Mouse (Mus musculus) heart, postnatal 0 days (tissue): Measurements from ENCODE around the gene Trak1. TPM values are rescaled to one million over a fixed set of nuclear protein-coding genes. Genes with fewer than 3 reads are reported as not detected.

Experiments used
- ATAC-seq: fragments of 200-750 bp; cut with Nextera tagmentation; 2 replicates; pipeline ENCODE4 v1.8.0; 2017; ENCODE audit warnings: low read depth, moderate number of reproducible peaks, moderate library complexity; ENCODE audit not compliant: insufficient read depth
- DNase-seq: peaks from one replicate; pipeline ENCODE4 v3.0.0-alpha.2; 2016; ENCODE audit warnings: low spot score
- H3K27ac ChIP-seq: fragments of 300-500 bp; sonication (generic); 2 replicates; pipeline ENCODE4 v1.5.1; 2014; ENCODE audit warnings: low read depth, mild to moderate bottlenecking
- H3K27me3 ChIP-seq: fragments of 300-500 bp; sonication (generic); 2 replicates; pipeline ENCODE4 v1.6.1; 2014; ENCODE audit warnings: low read length, mixed read lengths; ENCODE audit not compliant: control insufficient read depth, insufficient read depth
- H3K36me3 ChIP-seq: fragments of 300-500 bp; sonication (generic); replicated peaks from 2 replicates; pipeline ENCODE4 v1.6.1; 2014; ENCODE audit warnings: low read length, mixed read lengths; ENCODE audit not compliant: control insufficient read depth, insufficient read depth
- H3K4me1 ChIP-seq: fragments of 300-500 bp; sonication (generic); 2 replicates; pipeline ENCODE4 v1.6.1; 2014; ENCODE audit warnings: antibody characterized with exemption; ENCODE audit not compliant: control insufficient read depth, insufficient read depth
- H3K4me2 ChIP-seq: fragments of 300-500 bp; sonication (generic); 2 replicates; pipeline ENCODE4 v1.6.1; 2014; ENCODE audit warnings: low read depth, mild to moderate bottlenecking, low read length, moderate library complexity
- H3K4me3 ChIP-seq: fragments of 300-500 bp; sonication (generic); 2 replicates; pipeline ENCODE4 v1.5.1; 2014; ENCODE audit warnings: low read depth, low read length
- H3K9ac ChIP-seq: fragments of 300-500 bp; sonication (generic); replicated peaks from 2 replicates; pipeline ENCODE4 v1.6.1; 2014; ENCODE audit warnings: low read depth, low read length, mixed read lengths
- H3K9me3 ChIP-seq: fragments of 300-500 bp; sonication (generic); replicated peaks from 2 replicates; pipeline ENCODE4 v1.6.1; 2016; ENCODE audit warnings: low read length; ENCODE audit not compliant: control insufficient read depth
- CTCF ChIP-seq: IDR thresholded peaks from 2 replicates; pipeline ENCODE4 v1.5.1; 2016; ENCODE audit warnings: antibody characterized with exemption, control low read depth, low read depth
- EP300 ChIP-seq: IDR thresholded peaks from 2 replicates; pipeline ENCODE4 v1.6.1; 2016; ENCODE audit warnings: antibody characterized with exemption, low read depth
- WGBS: fragments of 180-500 bp; shearing (Covaris S2); extraction: QIAGEN DNeasy Blood & Tissue Kit; methylation state at CpG from one replicate; pipeline ENCODE4 v1.1.7; 2014; 5-methylcytosine and 5-hydroxymethylcytosine counted together
- polyA plus RNA-seq: library from polyadenylated mRNA; unstranded; fragments of >200 nt; fragmentation: Nextera tagmentation; extraction: Ambion mirVana; gene quantifications from 2 replicates; pipeline ENCODE4 v1.2.1, GENCODE M21; 2015
- total RNA-seq: library from RNA; depleted of rRNA; stranded (reverse); fragments of >200 nt; gene quantifications from 2 replicates; pipeline ENCODE4 v1.2.3, GENCODE M21; 2014; ENCODE audit warnings: low replicate concordance

Gene Trak1
- total and polyA plus RNA-seq, 2 experiments from 2014 or later, result 59.3 to 113 TPM

DNA sequence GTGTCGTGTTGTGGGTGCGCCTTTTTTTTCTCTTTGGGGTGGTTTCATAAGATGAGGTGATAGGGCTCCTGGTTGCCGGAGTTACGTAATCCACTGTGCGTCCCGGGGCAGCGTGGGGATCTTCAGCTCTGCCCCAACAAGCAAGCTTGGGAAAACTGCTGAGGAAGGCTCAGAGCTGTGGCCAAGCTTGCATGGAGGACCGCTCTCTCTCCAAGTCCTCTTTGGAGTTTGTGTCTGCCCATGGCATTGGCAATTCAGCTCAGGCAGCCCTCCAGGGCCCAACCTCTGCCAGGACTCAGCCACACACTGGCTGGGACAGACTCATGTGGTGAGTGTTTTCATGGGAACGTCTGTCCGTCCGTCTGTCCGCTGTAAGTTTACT, 69.6 kb downstream of the Trak1 start:
- peaks cover 30% of the 10 kb centered on the region for H3K36me3 ChIP-seq
- 66% methylated on average over 12 of the region's 12 CpGs for WGBS
- TF ChIP-seq EP300 (no peak), CTCF (no peak)
- peak overlapping the region; percentile 72 for H3K27ac ChIP-seq
- H3K4me3 ChIP-seq, result no peak overlapping the region
- H3K9me3 ChIP-seq, result no peaks in the 10 kb centered on the region
- DNase-seq (no peak), ATAC-seq (no peak)
- H3K4me2 ChIP-seq, result no peak overlapping the region
- no peaks in the 10 kb centered on the region for H3K27me3 ChIP-seq
- H3K4me1 ChIP-seq, result peaks cover 43% of the 10 kb centered on the region
- no peak overlapping the region; the same call in 1 of the 2 replicates for H3K9ac ChIP-seq

DNA sequence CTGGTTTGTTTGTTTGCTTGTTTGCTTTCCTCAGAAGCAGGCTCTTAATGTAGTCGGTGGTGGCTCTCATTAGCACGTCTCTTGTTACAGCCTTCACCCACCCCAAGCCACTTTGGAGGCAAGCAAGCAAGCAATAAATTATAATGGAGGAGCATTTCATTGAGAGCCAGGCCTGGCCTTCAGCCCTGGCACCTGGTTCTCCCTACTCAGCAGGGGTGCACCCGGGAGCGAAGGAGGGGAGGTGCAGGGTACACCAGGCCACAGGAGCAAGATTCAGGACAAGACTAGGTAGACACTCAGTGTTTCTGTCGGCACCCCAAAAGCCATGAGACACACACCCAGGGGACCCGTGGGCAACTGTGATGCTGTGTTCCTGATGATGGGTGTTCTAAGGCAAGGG, 72.3 kb downstream of the Trak1 start:
- H3K27me3 ChIP-seq, result no peaks in the 10 kb centered on the region
- H3K4me1 ChIP-seq, result peaks cover 63% of the 10 kb centered on the region
- no peaks in the 10 kb centered on the region for H3K9me3 ChIP-seq
- H3K9ac ChIP-seq, result no peak overlapping the region
- H3K4me2 ChIP-seq, result no peak overlapping the region
- DNase-seq, result peak; percentile 1
- H3K36me3 ChIP-seq, result peaks cover 16% of the 10 kb centered on the region
- 84% methylated on average over 6 of the region's 6 CpGs for WGBS
- no peak overlapping the region; the same call in 1 of the 2 replicates for H3K27ac ChIP-seq
- no peak for ATAC-seq
- no peak overlapping the region for H3K4me3 ChIP-seq
- TF ChIP-seq CTCF (no peak), EP300 (no peak)

DNA sequence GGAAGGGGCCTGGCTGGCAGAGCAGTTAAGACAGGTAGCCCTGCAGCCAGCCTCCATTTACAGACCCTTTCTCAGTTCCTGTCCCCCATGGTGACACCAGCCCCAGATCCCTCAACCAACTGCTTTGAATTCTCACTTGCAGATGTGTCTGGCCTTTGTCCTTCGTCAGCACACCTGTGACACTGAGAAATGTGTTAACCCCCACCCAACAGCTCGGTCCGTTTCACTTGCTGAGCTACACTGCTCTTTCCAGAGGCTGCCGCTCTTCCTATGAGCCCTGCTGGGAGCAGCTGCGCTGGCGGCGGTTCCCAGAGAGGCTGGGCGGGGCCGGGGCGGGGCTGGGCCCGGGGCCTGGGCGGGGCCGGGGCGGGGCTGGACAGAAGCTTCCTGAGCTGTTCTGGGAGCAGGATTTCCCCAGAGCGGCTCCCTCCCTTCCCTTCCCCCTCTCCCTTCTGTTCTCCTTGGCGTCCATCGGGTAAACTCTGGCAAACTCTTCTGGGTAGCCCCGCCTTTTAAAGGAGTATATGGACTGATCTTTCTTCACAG, 74.1 kb downstream of the Trak1 start:
- H3K4me3 ChIP-seq, result peak overlapping the region; percentile 35
- peak overlapping the region; percentile 94 for H3K27ac ChIP-seq
- H3K4me1 ChIP-seq, result peaks cover 53% of the 10 kb centered on the region
- ATAC-seq (peak; percentile 92), DNase-seq (peak; percentile 95)
- H3K36me3 ChIP-seq, result peaks cover 6% of the 10 kb centered on the region; the same call in 1 of the 2 replicates
- H3K4me2 ChIP-seq, result peak overlapping the region; percentile 63
- WGBS, result 3% methylated on average over 18 of the region's 18 CpGs
- no peak; the same call in none of the 2 replicates for TF ChIP-seq EP300
- no peak for TF ChIP-seq CTCF
- H3K27me3 ChIP-seq, result no peaks in the 10 kb centered on the region
- H3K9ac ChIP-seq, result peak overlapping the region; percentile 57; the same call in 1 of the 2 replicates
- H3K9me3 ChIP-seq, result no peaks in the 10 kb centered on the region

DNA sequence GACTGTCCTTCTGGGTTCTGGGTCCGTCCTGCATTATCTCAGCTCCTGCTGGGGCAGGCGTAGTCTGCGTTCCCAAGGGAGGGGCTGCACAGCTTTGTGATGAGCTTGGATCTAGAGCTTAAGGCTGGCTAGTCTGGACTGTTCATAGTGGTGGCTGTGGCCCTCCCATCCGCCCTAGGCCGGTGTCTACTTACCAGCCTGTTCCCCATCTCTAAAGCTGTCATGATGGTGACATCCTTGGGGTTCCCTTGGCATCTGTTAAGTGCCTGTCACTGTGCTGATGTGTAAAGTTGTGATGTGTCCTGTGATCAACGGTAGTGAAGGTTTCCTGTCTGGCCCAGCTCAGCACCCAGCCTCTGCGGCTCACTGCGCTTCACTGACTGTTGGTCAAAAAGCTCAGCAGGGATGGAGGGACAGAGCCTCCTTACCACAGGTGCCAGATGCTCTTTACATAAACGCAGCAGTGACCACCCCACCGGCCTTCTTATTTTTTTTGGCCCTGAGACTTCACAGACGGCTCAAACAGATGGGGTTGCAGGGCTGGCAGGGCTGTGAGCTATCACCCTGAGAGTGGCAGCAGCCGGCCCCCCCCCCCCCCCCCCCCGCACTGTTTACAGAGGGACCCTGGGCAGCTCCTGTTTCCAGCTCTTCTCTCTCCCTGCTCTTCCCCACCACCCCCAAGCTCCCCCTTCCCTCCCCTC, 74.8 kb downstream of the Trak1 start:
- Histone ChIP-seq H3K27ac (peak overlapping the region; percentile 94), H3K4me2 (peak overlapping the region; percentile 63), H3K9ac (0 out of 2 replicates have a peak overlapping the region, but pooled peaks have one; percentile 32), H3K9me3 (no peaks in the 10 kb centered on the region), H3K4me3 (peak overlapping the region; percentile 35), H3K4me1 (peaks cover 46% of the 10 kb centered on the region), H3K27me3 (no peaks in the 10 kb centered on the region), H3K36me3 (no peaks in the 10 kb centered on the region; the same call in 1 of the 2 replicates)
- DNase-seq (no peak), ATAC-seq (peak; percentile 54)
- no peak for TF ChIP-seq CTCF
- TF ChIP-seq EP300, result no peak; the same call in 1 of the 2 replicates
- 10% methylated on average over 11 of the region's 13 CpGs for WGBS

DNA sequence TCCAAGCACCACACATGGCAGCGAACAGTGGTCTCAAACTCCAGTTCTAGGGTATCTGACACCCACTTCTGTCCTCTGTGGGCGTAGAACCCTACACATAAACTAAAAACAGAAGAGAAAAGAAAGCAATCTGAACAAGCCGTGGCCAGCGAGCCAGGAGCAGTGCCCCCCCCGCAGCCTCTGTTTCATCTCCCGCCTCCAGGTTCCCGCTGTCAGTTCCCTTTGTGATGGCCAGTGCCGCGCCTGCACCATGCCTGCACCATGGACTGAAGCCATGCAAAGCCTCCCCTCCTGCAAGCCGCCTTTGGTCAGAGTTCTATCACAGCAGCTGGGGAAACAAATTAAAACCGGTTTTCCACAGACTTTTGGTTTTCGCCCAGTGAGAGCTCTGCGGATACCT, 75.8 kb downstream of the Trak1 start:
- Histone ChIP-seq H3K9me3 (no peaks in the 10 kb centered on the region), H3K4me1 (peaks cover 39% of the 10 kb centered on the region), H3K9ac (no peak overlapping the region), H3K36me3 (peaks cover 8% of the 10 kb centered on the region; the same call in 1 of the 2 replicates), H3K4me2 (no peak overlapping the region), H3K27me3 (no peaks in the 10 kb centered on the region), H3K27ac (no peak overlapping the region), H3K4me3 (no peak overlapping the region)
- no peak for TF ChIP-seq EP300
- no peak for TF ChIP-seq CTCF
- 60% methylated on average over 13 of the region's 13 CpGs for WGBS
- DNase-seq, result no peak
- ATAC-seq, result no peak
